Mouse (Mus musculus): Measurements from ENCODE around the gene Fam222b. TPM values are rescaled to one million over a fixed set of nuclear protein-coding genes. Genes with fewer than 3 reads are reported as not detected.

Fam222b gene
- total RNA-seq, 2 experiments from 2014 or later: 17.1 to 17.5 TPM

DNA sequence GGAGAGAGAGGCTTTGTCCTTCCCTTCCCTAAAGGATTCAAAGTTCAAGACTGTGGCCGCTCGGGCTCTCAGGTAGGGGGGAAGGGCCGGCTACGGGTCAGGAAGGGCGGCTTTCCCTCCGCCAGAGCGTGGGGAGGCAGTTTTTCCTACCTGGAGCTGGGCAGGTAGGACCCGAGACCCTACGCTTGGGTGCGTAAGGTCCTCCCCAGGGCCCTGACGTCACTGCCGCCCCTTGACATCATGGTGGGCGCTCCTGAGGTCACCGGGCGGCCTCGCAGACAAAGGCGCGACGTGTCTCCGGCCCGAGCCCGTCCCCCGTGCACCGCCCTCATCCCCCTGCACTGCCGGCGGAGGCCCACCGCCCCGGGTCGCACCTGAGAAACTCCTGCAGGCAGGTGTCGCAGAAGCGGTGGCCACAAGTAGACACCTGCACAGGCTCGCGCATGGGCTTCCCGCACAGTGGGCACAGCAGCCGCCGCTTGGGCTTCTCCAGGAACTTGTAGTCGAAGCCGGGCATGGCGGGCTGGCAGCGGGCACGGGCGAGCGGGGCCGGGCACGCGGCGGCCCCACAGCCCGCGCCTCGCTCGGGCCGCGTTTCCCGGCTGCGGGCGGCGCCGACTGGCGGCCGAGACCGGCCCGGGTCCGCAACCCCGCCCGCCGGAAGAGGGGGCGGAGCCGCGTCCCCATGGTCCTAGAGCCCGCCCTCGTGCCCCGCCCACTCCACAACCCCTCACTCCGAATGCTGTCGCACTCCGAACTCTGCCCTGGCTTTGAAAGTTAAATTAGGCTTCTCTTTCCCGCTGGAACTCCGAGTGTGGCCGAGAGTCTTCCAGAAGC, 70.7 kb downstream of the Fam222b start, which contains the start of gene Traf4:
Traf4 (minus strand) TSS at position 666 of the 837 bp plus-strand sequence.
- DNase-seq: peak; percentile 87

DNA sequence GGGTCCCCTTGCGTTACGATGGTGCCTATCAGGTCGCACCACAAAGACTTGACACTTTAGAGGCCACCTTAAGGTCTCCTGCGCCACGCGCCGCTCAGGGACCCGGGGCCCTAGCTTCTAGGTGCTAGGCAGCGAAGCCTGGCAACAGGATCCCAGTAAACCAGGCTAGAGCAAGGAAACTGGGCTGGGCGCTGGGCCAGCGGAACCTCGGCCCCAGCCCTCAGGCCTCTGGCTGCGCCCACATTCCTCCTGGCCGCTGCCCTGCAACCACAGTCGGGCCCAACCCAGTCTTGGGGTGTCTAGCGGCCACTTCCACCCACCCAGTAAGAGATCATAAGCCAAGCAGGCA, 71.3 kb downstream of the Fam222b start:
- peak; percentile 69 for DNase-seq

DNA sequence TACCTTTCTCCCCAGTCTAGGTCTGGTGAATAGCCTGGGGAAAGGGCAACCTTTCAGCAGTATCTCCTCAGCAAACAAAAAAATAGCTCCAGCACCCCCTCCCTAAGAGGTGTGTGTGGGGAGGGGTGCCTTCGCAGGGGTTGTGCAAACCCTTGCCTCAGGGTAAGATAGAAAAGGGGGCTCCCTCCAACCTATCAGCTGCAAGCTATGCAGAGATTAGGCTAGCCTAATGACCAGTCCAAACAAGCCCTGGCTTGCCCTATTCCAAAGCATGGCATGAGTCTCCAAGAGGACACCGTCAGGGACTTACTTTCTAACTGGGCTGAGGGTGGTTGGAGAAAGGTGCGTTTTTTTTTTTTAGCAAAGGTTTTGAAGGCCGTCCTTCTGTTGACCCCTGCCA, 71.7 kb downstream of the Fam222b start:
- DNase-seq: no peak

DNA sequence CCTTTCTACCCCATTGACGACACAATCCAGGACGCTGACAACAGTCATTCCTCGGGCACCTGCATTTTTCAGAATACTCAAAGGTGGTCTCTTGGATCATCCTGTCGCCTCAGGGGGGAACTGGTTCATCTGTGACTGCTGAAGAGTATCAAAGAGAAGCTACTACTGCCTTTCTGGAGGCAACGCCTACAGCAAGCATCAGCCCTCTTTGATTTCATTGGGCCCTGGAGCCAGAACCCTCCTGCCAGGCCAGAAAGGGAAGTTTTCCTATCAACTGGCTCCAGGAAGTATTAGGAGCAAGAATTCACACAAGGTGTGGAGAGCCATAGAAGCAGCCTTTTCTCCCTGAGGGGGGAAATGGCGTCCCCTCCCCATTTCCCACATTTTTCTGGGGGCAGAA, 72.2 kb downstream of the Fam222b start:
- no peak for DNase-seq

DNA sequence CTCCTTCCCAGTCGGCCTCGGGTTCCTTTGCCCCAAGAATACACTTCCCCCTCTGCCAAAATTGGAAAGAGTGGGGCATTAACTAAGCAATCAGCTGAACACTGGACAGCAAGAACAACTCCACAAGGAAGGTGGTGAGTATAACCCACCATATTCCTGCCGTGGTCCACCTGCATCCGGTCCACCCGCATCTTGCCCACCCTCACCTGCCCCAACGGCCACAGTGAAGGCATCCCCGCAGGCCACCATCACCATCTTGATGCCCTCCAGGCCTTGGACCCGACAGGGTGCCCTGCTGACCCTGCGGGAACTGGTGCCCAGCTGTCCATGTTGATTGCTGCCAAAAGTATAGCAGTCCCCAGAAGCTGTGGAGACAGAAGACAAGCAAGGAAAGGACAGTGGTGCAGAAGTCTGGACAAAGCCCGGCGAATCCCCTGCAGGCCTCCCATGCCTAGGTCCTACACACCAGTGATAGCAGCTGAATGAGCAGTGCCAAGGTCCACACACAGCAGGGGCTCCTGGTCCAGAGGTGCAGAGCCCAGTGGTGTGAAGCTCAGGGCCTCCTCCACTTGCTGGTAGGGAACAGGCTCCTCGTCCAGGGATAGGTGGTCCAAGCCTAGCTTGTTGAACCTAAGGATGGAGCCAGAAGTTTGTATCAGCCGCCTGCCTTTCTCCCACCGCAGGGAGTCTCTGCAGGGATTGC, 72.9 kb downstream of the Fam222b start:
- no peak for DNase-seq

DNA sequence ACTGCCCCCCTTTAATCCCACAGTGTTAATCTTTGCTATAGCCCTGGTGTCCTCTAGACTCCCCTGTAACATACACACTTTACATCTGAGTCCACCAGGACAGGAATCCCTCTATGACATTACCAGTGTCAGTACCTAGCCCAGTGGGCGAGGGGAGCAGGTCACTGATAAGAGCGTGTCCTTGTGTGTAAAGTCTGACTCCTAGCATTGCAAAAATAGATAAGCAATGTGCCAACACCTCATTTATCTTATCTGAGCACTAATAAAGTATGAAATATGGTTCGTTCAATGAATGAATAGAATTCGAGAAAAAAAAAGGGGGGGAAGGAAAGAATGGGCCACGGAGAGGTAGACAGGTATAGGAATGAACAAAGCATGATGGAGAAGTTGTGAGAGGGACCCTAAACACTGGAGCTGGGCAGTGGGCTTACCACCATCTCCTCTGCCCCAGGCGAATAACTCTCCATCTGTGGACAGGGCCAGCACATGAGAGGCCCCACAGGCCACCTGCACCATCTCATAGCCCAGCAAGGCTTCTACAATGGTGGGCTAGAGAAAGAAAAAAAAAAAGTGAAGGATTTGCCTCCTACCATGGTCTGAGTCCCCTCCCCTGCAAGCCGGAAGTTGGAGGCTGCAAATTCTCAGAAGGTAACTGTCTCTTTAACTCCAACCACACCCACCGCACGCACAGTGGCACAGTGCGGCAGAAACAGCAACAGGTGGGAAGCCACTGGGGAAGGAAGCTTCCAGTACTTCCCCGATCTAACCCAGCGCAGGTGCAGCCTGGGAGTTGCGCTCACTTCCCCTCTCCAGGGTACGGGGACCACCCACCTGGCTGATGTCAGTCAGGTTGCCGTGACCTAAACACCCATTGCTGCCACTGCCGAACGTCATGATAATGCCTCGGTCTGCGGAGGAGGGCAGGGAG, 74.3 kb downstream of the Fam222b start:
- no peak for DNase-seq

DNA sequence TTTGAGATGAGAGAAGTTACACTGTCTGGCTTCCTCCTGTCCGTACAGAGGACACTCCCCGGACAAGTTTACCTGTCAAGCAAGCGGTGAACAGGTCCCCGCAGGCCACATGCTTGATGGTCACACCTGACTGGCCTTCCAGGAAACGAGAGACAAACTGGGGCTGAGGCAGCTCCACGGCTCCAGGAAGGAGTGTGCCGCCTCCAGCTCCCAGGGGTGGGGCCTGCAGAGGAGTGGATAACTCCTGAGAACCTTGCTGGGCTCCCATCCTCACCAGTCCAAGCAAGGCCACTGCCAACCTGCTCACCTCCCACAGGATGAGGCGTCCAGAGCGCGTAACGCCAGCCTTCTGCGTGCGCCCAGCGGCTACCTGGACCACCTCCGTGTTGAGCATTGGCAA, 75.8 kb downstream of the Fam222b start:
- no peak for DNase-seq

DNA sequence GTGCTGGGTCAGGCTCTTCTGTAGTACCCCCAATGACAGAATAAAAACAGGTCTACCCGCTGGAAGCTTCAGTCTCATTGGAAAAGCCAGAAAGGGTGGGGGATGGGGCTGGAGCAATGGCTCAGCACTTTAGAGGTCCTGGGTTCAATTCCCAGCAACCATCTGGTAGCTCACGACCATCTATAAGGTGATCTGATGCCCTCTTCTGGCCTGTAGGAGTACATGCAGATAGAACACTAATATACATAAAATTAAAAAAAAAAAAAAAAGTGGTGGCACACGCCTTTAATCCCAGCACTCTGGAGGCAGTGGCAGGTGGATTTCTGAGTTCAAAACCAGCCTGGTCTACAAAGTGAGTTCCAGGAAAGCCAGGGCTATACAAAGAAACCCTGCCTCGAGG, 76.9 kb downstream of the Fam222b start:
- no peak for DNase-seq

DNA sequence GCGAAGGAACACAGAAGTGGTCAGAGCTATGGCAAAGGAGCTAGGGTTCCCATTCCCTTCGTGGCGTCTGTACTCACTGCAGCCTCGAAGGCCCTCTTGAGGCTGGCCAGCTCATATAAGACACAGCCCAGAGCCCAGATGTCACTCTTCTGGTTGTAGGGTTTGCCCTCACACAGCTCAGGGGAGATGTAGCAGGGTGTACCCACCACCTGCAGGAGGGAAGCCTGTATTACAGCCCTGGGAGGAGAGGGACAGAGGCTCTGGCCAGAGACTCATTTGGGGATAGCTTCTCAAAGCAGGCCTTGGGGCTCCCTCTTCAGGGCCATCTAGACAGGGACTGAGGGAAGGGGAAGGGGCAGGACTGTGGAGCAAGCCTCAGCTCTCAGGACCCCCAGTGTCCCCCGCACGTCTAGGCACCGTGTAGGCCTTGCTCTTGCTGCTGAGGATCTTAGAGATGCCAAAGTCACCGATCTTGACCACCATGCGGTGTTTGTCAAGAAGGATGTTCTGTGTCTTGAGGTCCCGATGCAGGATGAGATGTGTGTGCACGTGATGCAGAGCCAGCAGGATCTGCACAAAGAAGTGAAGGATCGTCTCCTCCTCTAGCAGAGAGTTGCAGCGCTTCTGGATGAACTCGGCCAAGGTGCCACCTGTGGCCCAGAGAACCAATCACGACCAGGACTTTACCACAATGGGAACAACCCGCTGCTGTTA, 77.7 kb downstream of the Fam222b start:
- peak; percentile 37 for DNase-seq

DNA sequence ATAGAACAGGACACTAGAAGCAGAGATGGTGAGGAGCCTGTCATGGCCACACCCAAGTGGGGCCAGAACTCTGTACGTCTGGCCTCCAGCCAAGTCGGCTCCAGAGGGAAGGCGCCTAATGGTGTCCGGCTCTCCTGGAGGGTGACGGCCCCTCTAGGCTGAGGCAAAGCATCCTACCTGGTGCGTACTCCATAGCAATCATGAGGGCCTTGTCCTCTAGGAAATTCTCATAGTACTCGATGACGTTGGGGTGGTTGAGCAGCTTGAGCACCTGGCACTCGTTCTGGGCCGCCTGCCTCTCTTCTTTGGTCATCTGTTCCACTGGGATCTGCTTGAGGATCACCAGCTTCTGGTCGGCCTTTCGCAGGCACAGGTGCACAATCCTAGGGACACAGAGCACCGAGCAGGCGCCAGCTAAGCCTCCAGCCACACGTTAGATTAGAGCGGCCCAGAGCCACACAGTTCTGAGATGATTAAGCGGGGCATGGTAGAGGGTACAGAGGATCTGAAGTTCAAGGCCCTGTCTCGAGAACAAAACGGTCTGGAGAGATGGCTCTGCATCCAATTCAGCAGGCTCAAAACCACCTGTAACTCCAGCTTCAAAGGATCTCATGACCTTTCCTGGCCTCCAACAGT, 78.4 kb downstream of the Fam222b start:
- DNase-seq: no peak

DNA sequence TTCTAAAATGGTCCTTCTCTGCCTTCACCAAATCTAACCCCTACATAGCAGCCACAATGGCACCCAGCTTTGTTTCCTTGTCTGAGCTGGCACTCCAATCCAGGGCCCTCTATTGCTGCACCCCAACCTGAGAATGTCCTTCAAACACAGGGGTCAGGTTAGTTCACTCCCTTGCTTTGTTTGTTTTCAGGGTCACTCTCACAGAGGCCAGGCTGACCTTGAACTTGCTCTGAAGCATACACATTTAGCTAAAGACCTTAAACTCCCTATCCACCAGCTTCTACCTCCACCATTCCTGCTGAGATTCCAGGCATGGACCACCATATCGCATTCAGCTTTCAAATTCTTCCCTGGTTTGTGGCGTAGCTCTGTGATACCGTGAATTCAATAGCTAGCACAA, 80.0 kb downstream of the Fam222b start:
- no peak for DNase-seq

DNA sequence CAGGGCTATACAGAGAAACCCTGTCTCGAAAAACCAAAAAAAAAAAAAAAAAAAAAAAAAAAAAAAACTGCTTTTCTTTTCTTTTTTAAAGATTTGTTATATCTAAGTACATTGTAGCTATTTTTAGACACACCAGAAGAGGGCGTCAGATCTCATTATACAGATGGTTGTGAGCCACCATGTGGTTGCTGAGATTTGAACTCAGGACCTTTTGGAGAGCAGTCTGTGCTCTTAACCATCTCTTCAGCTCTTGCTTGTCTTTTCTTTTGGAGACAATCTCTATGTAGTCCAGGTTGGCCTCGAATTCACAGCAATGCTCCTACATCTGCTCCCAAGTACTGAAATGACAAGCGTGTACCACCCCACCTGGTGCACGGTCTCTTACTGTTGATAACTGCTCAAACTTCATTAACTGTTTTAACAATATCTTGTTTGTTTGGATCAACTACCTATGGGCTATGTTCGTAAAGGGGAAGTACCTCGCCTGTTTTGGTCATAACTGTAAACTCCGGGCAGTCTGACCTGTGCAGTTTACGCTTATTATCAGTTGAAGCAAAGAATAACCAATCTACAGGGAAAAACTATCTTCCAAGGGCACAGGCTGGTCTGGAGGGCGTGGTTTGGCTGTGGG, 81.4 kb downstream of the Fam222b start:
- DNase-seq: no peak

DNA sequence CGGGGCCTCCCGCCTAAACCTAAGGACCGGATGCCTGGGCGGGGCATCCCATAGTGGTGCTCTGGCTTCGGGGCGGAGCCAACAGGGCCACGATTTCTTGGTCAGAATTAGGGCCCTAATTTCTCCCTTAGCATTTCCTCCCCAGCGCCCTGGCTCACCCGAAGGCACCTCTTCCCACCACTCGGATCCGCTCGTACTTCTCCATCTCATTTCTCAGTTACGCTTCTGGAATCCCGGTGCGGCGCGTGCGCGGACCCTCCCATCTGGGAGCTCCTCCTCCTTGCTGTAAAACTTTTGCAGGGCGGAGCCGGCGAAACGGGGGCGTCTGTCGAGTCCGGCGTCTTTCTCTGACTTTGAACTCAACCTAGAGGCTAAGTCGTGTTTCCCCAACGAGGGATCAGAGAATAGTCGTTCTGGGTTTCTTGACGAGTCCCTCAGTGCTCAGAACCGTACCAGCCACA, 82.0 kb downstream of the Fam222b start, which contains the start of the genes Nek8 and Tlcd1:
Nek8 (minus strand) TSS at position 274 of the 461 bp plus-strand sequence.
Tlcd1 (plus strand) TSS at position 310 of the 461 bp plus-strand sequence.
- peak; percentile 92 for DNase-seq

DNA sequence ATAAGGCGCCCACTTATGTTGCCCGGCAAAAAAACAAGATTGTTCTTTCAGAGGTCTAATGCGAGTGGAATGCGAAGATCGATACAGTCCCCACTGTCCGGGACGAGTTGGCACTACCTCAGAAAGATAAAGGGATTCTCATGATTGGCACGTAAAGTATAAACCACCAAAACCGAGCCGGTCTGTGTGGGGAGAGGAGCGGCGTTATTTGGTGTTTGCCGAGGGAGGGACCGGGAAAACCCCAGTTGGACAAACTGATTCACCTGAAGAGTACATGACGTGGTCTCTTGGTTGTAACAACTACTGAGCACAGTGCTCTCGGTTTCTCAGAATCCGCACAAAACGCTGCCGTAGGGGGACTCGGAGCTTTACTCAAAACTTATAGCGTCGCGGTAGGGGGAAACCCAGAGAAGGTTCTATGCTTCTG, 82.5 kb downstream of the Fam222b start:
- DNase-seq: no peak

DNA sequence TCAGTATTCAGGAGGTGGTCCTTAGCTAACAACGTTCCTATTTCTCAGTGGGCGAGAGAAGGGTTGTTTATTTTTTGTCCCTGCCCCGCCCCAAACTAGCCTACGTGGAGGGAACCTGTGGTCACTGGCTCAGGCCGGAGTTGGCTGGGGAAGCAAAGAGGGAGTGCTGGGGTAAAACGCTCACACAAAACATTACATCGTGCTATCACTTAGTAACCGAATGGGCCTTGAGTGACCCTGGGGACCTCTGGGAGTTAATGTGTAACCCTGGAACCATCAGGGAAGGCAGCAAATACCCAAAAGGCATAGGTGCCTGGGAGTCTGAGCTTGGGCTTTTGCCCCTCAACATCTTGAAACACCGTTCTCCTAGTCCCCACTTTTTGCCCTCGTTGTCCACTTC, 83.0 kb downstream of the Fam222b start:
- DNase-seq: peak; percentile 47

DNA sequence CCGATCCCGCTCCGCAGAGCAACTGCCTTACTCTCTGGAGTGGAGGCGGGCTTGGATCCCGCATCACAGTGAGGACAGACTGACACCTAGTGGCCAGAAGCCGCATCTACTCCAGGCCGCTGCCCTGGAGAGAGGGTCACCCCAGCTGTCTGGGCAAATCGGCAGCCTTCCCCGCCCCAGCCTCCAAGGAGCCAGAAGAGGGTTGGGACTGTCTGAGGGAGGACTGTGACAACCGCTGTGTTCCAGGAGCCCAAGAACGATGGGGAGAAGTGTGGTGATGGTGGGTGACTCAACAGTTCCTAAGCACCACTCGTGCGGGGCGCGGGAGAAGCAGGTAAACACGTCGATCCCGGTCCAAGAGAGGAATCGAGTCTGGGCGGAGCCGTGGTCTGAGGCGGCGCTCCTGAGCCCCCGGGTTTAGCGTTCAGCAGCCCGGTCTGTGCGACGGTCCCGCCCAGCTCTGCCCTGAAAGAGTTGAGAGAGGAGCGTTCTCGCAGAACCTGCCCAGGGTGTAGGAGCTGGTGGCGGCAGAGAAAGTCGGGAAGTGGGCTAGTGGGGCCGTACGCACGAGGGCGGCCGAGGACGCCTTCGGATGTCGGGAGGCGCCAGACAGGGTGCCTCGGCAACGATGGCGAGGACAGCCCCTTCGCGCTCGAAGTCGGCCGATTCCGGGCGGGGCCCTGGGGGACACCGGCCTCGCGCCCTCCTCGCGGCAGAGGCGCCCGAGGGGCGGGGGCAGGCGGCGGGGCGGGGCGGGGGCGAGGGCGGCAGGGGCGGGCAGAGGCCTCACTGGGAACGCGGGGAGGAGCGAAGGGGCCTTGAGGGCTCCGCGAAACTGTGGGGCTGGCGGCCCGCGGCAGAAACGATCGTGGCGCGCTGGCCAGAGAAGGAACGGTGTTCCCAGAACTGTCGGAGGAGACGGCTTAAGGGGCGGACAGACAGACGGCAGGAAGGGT, 83.7 kb downstream of the Fam222b start:
- peak; percentile 99 for DNase-seq

DNA sequence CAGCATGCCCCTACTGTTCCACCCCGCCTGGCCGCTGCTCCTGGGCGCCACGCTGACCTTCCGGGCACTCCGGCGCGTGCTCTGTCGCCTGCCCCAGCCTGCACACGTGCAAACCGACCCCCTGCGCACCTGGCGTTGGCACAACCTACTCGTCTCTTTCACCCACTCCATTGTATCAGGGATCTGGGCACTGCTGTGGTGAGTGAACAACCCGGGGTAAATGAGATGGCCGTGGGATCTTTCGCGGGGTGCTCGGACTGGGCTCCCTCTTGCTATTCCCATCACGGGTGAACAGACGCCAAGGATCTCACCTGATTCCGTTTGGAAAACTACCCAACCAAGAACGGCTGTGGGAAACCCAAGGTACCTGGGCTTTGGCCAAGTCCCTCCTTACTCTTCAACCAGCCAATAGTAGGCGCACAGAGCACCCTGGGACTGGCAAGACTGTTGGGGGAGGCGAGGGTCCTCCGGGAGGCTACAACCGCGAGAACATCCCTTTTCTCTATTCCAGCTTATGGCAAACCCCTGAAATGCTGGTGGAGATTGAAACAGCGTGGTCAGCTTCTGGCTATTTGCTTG, 84.5 kb downstream of the Fam222b start:
- peak; percentile 72 for DNase-seq

DNA sequence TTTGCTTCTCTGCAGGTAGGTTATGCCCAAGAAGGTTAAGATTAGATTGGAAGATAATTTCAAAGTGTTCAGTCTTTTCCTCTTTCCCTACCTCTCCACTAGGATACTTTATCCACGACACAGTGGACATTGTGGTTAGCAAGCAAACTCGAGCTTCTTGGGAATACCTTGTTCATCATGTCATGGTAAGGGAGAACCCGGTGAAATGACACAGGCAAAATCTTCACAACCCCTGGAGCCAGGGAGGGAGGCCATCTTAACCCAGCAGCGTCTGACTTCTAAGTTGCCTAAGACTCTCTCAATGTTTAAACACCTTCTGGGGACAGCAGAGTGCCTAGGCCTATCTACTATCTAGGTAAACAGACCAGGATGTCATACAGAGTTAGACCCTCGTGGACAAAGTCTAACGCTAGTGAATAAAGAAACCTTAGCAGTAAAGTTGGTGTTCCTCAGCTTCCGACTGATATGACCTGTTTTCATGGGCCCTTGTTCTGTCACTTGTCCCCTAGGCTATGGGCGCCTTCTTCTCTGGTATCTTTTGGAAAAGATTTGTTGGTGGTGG, 85.1 kb downstream of the Fam222b start:
- DNase-seq: no peak
